Mouse (Mus musculus) layer of hippocampus, postnatal 25 days (tissue): ENCODE results near the gene Hacd2. TPM values are rescaled to one million over a fixed set of nuclear protein-coding genes. Genes with fewer than 3 reads are reported as not detected.

Source experiments
- DNase-seq, 2 experiments: peaks; one replicate each; pipeline ENCODE4 v3.0.0; 2022; ENCODE audit warnings: mixed read lengths in 2 of 2, low spot score in 1 of 2; ENCODE audit errors: extremely low spot score in 1 of 2
- total RNA-seq, 2 experiments: library from RNA; stranded (reverse); gene quantifications; 2 replicates each; pipeline ENCODE4 v1.2.3; 2021

Gene Hacd2
- total RNA-seq, 2 experiments from 2014 or later, result 31.3 to 46.1 TPM

DNA sequence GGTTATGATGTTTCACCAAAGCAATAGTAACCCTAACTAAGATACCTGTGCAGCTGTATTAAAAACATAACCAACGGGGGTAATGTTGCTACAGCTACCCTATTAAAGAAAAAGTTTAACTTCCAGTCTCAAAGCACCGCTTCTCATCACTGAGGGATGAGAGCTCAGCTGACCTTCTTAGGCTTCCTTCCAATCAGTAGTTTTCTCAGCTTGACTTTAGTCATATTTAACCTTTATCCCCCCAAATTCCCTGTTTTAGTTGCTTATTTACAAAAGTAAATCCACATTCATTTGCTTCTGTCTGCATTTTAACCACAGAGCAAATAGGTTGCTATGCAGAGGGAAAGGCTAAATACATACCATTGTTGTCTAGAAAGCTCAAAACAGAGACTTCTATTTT is 17.5 kb upstream of the Hacd2 start:
- DNase-seq, result no peak

DNA sequence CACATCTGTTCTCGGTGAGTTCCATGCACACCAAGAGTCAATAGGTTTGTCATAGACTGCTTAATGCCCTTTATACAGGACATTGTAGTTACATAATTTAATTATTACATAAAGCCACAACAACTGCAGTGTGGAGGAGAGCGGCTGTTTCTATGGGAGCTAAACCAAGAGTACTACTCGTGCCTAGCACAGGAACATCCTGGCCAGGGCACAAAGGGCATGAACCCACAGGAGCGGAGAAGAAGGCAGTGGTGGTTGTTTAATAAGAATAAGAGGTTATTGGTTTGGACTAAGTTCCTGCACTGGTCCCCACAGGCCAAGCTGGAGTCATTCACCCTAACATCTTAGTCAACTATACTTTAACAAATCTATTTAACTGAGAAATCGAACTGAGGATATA is 16.0 kb upstream of the Hacd2 start:
- no peak for DNase-seq

DNA sequence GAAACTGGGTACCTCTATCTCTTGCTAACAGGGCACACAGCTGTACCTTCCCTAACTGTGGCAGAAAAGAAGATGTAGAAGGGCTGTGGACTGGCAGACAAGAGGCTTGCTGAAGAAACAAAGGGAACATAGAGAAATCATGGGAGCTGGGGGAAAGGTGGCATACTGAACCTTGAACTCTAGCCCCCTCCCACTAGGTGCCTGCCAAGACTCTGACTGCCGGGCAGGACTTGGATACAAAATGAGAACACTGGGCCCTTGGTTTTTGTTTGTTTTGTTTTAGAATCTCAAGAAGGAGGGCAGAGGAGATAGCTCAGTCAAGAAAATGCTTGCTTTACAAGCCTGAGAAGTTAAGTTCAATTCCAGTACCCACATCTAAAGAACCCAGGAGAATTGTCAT is 14.9 kb upstream of the Hacd2 start:
- DNase-seq, result no peak

DNA sequence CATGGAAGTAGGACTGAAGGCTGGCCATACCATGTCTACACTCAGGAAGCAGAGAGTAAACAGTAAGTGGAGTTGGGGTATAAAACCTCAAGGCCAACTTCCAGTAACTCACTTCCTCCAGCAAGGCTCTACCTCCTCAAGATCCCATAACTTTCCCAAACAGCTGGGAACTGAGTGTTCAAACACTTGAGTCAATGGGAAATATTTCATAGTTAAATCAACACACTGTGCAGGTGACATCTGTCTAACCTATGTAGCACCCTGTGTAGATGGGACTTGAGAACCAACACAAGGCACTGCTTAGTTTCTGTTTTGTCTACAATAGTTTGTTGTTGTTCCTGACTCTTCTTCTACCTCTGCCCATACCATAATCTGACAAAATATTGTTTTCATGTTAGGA is 13.8 kb upstream of the Hacd2 start:
- no peak for DNase-seq

DNA sequence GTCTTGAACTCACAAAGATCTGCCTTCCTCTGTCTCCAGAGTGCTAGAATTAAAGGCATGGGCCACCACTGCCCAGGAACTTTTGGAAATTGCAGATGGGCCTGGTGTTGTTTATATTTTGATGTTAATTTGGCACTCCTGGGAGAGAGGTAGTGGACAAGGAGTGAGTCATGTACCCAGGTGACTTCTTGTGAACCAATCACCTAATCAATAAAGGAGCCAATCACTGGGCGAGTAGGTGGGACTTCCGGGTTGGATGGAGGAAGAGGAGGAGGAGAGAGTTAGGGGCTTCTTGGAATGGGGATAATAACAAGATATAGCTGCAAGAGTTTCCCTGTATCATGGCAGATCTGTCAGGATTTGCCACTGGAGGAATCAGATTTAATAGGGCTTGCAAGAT is 8.7 kb upstream of the Hacd2 start:
- no peak for DNase-seq

DNA sequence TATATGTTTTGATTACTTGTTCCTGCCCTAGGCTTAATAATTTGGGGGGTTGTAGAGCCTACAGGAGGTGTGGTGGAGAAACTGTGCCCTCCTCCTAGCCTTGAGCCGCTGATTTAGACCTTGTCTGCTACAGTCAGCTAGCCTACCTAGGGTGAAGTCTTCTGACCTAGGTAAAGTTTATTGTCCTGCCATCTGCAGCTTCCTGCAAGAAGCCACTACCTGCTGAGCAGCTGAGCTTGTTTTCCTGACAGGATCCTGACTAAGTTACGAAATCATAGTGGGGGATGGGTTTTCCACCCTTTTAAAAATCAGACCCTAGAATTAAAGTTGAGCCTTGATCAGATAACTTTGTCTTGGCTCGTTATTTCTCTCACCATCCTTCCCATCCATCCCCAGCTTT is 5.7 kb upstream of the Hacd2 start:
- DNase-seq, result no peak

DNA sequence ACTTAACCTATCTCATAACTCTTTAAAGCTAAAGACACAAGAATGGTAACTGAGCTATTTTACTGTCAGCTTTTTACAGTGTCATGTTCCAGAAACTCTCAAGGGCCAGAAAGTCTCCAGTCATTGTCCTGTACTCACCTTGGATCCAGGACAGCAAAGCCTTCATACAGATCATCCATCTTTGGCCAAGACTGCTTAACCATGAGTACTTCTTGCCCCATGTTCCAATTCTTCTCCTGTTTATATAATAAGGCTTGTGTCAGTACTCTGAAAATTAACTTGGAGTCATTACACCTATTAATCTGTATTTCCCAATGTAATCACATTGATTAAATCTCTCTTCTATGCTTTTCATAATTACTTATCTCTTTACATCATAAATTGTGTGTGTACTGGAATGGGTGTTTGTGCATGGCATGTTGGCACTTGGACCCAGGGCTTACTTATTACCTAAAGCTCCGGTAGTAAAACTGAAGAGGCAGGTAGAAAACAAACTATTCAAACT is 3.7 kb upstream of the Hacd2 start:
- DNase-seq, result no peak

DNA sequence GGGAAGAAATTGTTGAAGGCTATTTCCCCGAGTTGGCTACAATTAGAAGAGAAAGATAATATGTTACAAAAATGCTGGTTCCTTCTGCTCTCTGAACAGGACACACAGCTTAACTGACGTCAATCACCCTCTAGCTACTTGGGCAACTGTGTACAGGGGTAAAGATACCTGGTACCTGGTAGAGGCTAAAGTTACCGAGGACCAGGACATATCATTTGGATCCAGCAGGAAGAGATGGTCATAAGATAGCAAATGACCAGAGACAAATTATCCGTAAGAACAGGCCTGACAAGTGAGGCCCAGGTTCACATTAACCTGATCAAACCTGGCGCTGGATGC is 356 bp upstream of the Hacd2 start:
- no peak for DNase-seq

DNA sequence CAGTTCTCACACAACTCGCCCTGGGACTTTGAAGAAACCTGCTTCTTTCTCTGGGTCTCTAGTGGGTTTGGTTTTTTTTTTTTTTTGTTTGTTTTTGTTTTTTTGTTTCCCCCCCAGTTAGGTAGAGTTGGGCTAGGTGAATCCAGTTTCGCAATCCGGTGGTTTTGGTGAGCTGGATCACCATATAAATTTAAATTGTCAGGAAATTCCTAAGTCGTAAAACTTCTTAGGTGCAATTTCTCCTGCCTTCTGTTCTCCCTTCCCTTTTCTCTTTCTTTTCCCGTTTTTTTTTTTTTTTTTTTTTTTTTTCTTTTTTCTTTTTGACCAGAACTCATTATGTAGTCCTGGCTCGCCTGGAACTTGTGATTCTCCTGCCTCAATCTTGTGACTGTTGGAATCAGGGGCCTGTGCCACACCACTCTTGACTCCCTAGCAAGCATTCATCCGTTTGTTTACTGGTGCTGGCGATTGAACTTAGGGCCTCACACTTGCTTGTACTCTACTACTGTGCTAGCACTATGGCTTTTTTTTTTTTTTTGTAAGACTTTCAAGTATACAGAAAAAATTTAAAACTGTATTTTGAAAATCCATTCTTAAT is 1.0 kb downstream of the Hacd2 start:
- DNase-seq, result no peak

DNA sequence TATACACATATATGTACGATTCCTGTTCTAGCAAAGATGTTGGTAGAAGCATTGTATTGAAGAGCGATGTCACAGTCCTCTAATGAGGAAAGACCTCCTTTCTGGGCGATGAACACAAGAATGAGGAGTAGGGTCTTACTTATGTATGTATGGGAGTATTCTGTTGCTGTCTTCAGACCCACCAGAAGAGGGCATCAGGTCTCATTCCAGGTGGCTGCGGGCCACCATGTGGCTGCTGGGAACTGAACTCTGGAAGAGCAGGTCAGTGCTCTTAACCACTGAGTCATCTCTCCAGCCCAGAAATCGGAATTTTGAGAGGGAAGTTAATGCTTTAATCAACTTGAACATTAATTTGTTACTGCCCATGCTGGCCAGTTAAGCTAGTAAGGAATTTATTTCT is 2.1 kb downstream of the Hacd2 start:
- no peak for DNase-seq

DNA sequence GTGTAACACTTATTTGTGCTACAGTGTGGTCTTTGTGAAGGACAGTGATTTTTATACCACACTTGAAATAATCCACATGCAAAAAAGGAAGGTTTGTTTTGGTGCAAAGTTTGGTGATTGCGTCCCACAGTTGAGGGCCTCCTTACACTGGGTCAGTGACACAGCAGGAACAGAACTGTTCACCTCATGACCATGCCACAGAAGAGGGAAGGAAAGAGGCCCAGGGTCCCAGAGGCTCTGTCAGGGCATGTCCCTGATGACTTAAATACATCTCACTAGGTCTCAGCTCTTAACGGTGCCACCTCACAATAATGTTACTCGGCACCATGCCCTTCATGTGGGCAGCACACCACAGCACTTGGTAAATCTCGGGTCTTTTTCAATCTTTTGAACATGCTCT is 3.1 kb downstream of the Hacd2 start:
- DNase-seq, result no peak

DNA sequence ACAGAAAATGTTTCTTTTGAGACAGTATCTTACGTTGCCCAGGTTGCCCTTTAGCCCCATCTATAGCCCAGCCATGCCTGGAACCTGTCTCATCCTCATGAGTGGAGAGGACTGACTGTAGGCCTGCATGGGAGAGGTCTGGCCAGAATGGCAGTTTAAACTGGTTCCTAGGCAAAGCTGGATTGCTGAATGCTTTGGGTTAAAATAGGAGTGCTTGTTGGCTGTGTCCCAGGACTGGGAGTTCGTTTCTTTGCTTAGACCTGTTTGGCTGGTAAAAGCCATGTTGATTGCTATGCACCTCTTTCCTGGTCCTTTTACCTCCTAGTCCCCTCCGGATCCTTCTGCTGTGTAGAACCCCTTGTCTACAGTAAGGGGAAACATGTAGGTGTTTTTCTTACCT is 11.0 kb downstream of the Hacd2 start:
- DNase-seq, result no peak

DNA sequence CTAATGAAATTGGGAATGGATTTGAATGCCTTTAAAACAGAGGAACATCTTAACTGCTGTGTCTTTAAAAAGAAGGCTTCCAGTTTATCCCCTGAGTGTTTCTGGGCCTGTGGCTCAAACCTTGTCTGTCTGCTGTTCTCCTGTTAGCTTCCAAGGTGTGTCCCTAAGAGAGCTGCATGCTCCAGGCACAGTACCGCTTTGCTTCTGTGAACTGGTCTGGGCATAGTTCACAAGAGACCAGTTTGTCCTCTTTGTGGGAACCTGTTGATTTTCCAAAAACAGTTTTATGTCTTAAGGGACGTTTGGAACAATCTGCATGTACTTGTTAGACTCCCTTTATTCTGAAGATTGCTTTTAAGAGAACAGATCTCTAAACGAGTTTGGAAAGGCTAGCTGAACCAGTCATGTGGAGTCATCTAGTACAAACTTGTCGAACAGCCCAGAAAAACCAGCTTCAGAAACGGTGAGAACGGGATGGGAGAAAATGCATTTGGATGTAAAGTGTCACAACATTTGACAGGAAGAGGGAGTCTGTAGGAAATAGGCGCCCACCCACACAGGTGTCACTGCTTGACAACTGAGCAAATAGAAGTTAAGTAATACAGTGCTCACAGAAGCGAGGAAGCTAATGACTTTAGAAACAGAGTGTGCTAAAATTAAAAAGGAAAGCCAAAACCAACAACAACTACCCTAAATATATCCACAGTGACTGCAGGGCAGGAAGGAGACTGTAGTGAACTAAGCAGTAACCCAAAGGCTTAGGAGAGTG is 11.8 kb downstream of the Hacd2 start:
- DNase-seq, result no peak

DNA sequence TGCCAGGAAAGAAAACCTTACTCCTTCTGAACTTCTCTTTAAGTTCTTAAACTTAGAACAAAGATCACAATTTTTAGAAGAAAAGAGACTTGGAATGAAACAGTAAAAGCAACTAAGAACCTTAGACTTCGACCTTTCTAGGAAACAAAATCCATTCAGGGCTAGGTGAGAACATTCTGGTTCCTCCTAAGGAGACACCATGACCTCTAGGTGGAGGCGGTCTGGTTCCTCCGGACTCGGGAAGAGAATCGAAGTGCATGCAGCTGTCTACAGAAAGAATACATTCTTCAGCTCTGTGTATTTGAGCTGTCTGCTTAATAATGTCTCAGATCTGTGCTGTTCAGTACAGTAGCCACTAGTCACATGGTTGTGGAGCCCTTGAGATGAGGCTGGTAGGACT is 12.7 kb downstream of the Hacd2 start:
- no peak for DNase-seq

DNA sequence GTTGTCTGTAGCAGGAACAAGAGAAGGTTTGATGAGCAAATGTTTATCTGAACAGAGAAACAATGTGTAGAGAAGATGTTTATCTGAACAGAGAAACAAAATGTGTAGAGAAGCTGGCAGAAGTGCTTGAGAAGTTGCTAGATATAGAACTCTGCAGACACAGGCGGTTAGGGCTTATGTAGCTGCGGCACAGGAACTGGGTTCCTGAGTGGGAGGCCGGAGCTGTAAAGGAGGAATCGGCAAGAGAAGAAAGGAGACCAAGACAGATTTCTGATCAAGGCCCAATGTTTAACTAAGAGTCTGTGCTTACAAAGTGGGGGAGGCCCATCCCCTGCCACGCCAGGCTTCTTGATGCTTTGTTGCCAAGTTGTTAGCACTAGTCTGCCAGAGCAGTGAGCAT is 14.5 kb downstream of the Hacd2 start:
- DNase-seq, result no peak

DNA sequence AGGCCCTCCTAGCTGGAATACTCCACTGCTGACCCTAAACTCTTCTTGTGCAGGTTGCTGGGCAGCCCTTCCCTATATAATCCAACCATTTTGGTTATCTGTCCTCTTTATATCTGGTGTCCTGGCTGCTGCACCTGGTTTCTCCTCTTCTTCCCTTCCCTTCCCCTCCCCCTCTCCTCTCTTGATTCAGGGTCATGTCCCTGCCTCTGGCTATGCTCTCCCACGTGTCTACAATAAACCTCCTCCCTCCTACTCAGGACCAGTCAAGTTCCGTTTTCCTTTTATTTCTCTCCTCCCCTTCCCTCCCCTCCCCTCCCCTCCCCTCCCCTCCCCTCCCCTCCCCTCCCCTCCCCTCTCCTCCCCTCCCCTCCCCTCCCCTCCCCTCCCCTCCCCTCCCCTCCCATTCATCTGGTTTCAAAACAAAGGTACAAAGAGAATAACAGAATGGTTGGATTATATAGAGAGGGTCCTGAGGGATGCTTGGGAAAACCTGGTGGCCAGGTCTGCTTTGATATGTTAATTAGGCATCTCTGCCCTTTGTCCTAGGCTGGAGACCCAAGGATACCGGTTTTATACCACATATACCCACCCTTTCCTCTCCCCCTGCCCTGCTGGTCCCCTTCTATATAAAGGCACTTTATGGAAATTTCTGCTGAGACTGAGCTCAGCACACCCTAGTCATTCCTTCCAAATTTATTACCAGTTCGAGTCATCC is 16.3 kb downstream of the Hacd2 start:
- no peak for DNase-seq

DNA sequence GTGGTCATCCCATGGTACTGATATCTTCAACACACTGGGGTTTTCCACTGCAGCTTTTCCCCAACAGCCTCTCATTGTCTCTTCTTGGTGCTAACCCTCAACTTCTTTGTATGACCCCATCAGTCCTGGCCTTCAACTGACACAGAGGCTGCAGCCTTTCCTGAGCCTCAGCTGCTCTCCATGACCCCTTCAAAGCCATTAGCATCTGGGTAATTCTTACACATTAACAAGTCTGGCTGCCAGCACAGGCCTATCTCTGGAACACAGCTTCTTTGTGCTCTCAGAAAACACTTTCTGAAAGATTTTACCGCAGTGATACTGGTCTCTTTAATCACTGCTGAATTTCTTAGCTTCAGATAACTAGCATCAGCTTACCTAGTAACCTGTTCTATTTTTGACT is 17.9 kb downstream of the Hacd2 start:
- no peak for DNase-seq

DNA sequence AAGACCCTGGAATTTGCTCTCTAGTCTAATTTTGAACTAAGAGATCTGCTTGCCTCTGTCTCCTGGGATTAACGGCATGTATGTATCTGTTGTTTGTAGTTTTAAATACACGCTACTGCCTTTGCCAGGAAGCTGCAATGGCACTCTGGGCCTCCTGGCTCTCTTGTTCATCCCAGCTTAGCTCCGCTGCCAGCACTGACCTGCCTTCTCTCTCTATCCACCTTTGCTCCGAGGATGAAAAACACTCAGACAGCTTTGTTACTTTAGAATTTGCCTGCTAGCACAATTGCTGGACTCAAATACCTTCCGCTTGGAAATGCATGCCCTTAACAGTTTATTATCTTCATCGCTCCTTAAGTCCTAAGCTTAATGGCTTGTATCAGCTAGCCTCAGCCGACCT is 18.8 kb downstream of the Hacd2 start:
- no peak for DNase-seq

DNA sequence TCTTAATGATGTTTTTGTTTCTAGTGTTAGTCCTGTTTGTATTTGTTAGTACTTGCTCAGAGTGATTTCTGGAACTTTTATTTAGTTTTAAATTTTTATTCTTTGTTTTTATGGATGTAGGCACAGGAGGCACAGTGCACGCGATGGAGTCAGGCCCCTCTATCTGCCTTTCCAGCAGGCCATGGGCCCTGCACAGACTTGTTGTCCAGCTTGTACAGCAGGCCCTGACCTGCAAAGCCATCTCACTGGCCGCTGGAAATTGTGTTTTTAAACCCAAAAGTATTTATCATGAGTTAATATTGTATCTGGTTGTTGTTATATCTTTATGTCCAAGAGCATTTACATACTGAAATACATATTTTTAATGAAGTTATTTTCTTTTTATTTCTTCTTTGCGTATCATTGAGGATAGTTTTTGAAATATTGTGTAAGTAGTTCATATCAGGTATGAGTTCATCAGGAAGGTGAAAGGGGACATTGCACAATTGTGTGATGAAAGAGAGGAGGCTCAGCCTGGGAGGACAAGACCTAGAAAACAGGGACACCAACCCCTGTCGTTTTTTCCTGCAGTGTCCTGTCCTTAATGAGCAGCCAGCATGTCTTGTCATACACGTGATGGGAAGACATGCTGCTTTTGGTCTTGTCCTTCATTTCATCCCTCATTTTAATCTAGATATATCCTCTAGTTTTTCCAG is 24.0 kb downstream of the Hacd2 start:
- DNase-seq, result no peak

DNA sequence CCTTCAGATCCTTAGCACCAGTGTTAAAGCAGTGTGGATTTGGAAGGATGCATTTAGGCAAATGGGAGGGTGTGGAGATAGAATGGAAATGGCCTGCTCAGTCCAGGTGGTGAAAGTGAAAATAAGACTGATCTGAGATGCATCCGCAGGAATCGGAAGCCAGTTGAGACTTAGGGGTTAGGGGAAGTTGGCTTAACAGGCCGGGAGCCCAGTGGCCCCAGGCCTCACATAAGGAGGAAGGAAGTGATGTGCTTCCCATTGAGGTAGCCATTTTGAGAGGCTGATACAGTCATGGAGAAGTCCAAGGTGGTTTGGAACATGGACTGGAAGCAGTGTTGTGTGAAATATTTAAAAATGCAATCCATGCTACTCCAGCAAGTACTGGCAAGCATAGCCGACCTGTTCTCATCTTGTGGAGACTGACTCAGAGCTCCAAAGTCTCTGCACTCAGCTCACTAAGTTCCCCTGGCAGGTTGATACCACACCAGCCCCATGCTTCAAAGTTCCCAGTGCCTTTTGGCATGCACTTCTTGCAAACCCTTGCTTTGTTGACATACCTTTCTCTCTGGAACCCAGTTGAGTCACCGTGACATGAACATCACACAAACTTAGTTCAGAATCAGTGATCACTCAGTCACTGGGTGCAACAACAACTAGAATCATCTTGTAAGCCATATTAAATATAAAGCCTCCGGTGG is 25.2 kb downstream of the Hacd2 start:
- DNase-seq, result no peak

DNA sequence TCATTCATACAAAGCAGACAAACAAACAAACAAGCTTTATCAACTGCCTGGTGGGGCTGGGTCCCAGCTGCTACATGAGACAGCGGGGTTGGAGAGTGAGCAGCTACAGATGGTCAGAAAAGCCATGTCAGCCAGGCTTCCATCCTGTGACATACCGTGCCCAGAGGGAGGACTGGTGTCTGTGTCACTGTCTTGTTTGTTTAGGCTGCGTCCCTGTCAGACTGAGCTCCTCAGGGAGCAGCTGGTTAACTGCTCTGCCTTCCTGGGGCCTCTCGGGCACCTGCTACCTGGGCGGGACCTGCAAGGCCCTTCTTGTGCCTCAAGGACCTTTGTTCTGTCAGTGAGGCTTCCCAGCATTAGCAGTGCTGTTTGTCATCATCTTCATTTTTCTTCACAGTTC is 28.8 kb downstream of the Hacd2 start:
- no peak for DNase-seq
